Mouse (Mus musculus) urinary bladder, adult 2 months (tissue): ENCODE results near the gene Cass4. TPM values are rescaled to one million over a fixed set of nuclear protein-coding genes. Genes with fewer than 3 reads are reported as not detected.

Source experiments
- DNase-seq: peaks from one replicate; pipeline ENCODE4 v3.0.0; 2022; ENCODE audit warnings: low spot score
- polyA plus RNA-seq: library from polyadenylated mRNA; depleted of rRNA; stranded (reverse); fragments of >200 nt; gene quantifications from 2 replicates; pipeline ENCODE4 v1.2.3, GENCODE M21; 2012; rRNA removed

Gene Cass4
- polyA plus RNA-seq, 1 experiment, result 1.3 TPM

GRCm38 (mm10) chr2:172481654-172482385, 88.2 kb downstream of the Cass4 start:
- no peak for DNase-seq

Other genes with a start within 250 kb of the Cass4 start
- not detected in 2 replicates for gene Mc3r, start 145.3 kb upstream of the Cass4 start, polyA plus RNA-seq
- gene Fam210b, start 48.2 kb upstream of the Cass4 start, polyA plus RNA-seq, result 20.6 and 22.6 TPM in 2 replicates
- 3.0 and 3.1 TPM in 2 replicates for gene Aurka, start 23.3 kb upstream of the Cass4 start, polyA plus RNA-seq
- 27.0 and 28.1 TPM in 2 replicates for gene Cstf1, start 23.1 kb upstream of the Cass4 start, polyA plus RNA-seq
- gene Rtf2, start 46.8 kb downstream of the Cass4 start, polyA plus RNA-seq, result 72.6 and 72.7 TPM in 2 replicates
- gene Gcnt7, start 64.8 kb downstream of the Cass4 start, polyA plus RNA-seq, result 0.04 TPM in 1 of 2 replicates, not detected in the other
- gene Fam209, start 78.7 kb downstream of the Cass4 start, polyA plus RNA-seq, result 0.26 and 0.59 TPM in 2 replicates
- gene Tfap2c, start 155.8 kb downstream of the Cass4 start, polyA plus RNA-seq, result 4.9 and 5.5 TPM in 2 replicates